Mouse (Mus musculus) leukemia stem cell, adult 10-12 weeks (primary cell): ENCODE measurements around the gene Kpna7. TPM values are rescaled to one million over a fixed set of nuclear protein-coding genes. Genes with fewer than 3 reads are reported as not detected.

Source experiments
- polyA plus RNA-seq: library from polyadenylated mRNA; stranded (reverse); fragments of >175 nt; gene quantifications from 2 replicates; pipeline ENCODE4 v1.2.3, GENCODE M21; 2012; ENCODE audit warnings: low replicate concordance

Kpna7 gene
- not detected in 2 replicates for polyA plus RNA-seq

GRCm38 (mm10) chr5:145083632-145084451, at the start of gene Kpna7, which contains the start of gene Arpc1a:
Gene Kpna7 (minus strand): TSS chr5:145084030.
Gene Arpc1a (plus strand): TSS chr5:145083830.

DNA sequence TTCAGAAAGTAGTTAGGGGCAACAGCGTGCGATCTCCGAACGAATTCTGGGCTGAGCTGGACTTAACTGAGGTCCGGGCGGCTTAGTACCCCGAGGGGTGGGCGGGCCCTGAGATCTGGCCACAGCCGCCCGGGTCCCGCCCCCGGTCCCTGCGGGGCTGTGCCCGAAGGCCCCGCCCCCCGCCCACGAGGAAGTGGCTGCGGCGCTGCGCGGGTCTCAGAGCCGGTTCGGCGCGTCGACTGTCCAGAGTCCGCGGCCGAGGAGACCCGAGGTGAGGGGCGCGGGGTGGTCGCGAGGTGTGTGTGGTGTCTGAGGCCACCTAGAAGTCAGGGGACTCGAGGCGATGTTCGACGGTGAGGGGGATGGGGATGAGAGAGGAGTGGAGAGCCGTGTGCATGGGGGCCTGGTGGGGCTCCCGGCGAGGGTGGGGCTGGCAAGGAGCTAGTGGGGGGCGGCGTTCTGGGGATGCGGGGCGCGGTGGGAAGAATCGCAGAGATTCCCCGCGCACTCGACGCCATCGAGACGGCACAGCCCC, 30.3 kb upstream of the Kpna7 start, which contains the start of gene Arpc1b:
Arpc1b (plus strand) TSS at position 145 of the 535 bp plus-strand sequence.

DNA sequence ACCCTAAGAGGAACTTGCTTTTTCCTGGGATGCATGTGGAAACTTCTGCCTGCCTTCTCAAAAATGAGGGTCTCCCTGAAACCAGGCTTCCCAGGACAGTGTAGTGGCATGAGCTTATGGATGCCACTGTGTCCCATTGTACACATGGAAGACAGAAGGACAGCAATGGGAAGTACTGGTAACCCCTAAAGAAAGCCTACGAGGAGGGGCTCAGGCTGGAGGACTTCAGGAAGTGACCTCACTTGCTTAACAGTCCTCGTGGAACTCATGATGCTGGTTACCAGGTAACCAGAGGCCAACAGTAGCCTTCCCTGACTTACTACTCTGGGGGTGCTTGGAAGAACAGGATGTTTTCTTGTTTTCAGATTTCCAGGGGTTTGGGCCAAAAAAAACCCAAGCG, 41.1 kb downstream of the Kpna7 start, which contains the start of gene 1700018F24Rik:
1700018F24Rik (plus strand) TSS at position 301 of the 400 bp plus-strand sequence.

DNA sequence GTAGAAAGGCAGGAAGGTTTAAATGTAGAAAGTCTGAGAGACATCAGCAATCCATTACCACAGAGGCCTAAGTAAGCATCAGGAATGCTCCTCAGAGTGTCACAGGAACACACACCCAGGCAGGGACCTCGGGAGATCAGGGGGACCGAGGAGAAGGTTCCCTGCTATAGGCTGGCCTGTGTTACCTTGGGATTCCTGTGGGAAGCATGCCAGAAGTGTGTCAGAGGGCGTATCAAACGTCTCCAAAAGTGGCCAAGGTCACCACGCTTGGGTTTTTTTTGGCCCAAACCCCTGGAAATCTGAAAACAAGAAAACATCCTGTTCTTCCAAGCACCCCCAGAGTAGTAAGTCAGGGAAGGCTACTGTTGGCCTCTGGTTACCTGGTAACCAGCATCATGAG, 51.4 kb downstream of the Kpna7 start, which contains the start of gene Gm4871:
Gm4871 (minus strand) TSS at position 364 of the 400 bp plus-strand sequence.

GRCm38 (mm10) chr5:144965639-144966351, 118.0 kb downstream of the Kpna7 start, which contains the start of gene Smurf1:
Gene Smurf1 (minus strand): TSS chr5:144965847.

Other genes starting within 250 kb of the Kpna7 start
- gene Smurf1, start 118.2 kb downstream of the Kpna7 start, polyA plus RNA-seq: 3.5 and 4.1 TPM in 2 replicates
- not detected in 2 replicates for gene Gm4871, start 51.3 kb downstream of the Kpna7 start, polyA plus RNA-seq
- 0.21 TPM in 1 of 2 replicates, not detected in the other for gene 1700018F24Rik, start 41.0 kb downstream of the Kpna7 start, polyA plus RNA-seq
- gene Arpc1a, start 200 bp downstream of the Kpna7 start, polyA plus RNA-seq: 13.5 and 61.3 TPM in 2 replicates
- gene Arpc1b, start 30.2 kb upstream of the Kpna7 start, polyA plus RNA-seq: 303 and 531 TPM in 2 replicates
- 56.5 and 194 TPM in 2 replicates for gene Pdap1, start 56.2 kb upstream of the Kpna7 start, polyA plus RNA-seq
- 3.0 and 4.0 TPM in 2 replicates for gene Bud31, start 56.3 kb upstream of the Kpna7 start, polyA plus RNA-seq
- 23.7 and 32.9 TPM in 2 replicates for gene Ptcd1, start 83.1 kb upstream of the Kpna7 start, polyA plus RNA-seq
- 134 and 150 TPM in 2 replicates for gene Cpsf4, start 83.2 kb upstream of the Kpna7 start, polyA plus RNA-seq
- gene Atp5j2, start 108.0 kb upstream of the Kpna7 start, polyA plus RNA-seq: 9.1 and 42.9 TPM in 2 replicates
- gene Zkscan14, start 117.8 kb upstream of the Kpna7 start, polyA plus RNA-seq: 1.1 and 2.7 TPM in 2 replicates
- 0.57 and 3.2 TPM in 2 replicates for gene Zkscan5, start 120.5 kb upstream of the Kpna7 start, polyA plus RNA-seq
- gene Zfp655, start 147.7 kb upstream of the Kpna7 start, polyA plus RNA-seq: 24.0 and 31.3 TPM in 2 replicates
- 36.7 and 43.3 TPM in 2 replicates for gene Zscan25, start 196.5 kb upstream of the Kpna7 start, polyA plus RNA-seq